Mouse (Mus musculus) cerebellum, adult 2 months (tissue): Measurements from ENCODE around the gene Rdh16f1. TPM values are rescaled to one million over a fixed set of nuclear protein-coding genes. Genes with fewer than 3 reads are reported as not detected.

Experiments
- DNase-seq, 2 experiments: peaks; one replicate each; pipeline ENCODE4 v3.0.0; 2021
- H3K27ac ChIP-seq: fragments of 200-500 bp; 2 replicates; pipeline ENCODE4 v1.5.1; 2012; ENCODE audit warnings: low read length, control low read depth, inconsistent platforms; ENCODE audit not compliant: insufficient read depth
- H3K27me3 ChIP-seq: fragments of 200-500 bp; 2 replicates; pipeline ENCODE4 v1.6.1; 2012; ENCODE audit warnings: inconsistent platforms, mild to moderate bottlenecking, low read length, moderate library complexity; ENCODE audit not compliant: control insufficient read depth, insufficient read depth
- H3K4me1 ChIP-seq: fragments of 200-500 bp; 2 replicates; pipeline ENCODE4 v1.6.1; 2011; ENCODE audit warnings: low read length; ENCODE audit not compliant: control insufficient read depth, insufficient read depth
- H3K4me3 ChIP-seq: fragments of 200-500 bp; replicated peaks from 2 replicates; pipeline ENCODE3; 2011; ENCODE audit warnings: mild to moderate bottlenecking, low read depth, low read length, control low read depth; ENCODE audit not compliant: insufficient read depth
- CTCF ChIP-seq: fragments of 200-500 bp; IDR thresholded peaks from 2 replicates; pipeline ENCODE4 v1.5.1; 2011; ENCODE audit warnings: low read depth, mild to moderate bottlenecking, control low read depth, low read length, moderate library complexity, borderline replicate concordance; ENCODE audit not compliant: insufficient read depth
- POLR2A ChIP-seq: fragments of 200-500 bp; IDR thresholded peaks from 2 replicates; pipeline ENCODE4 v1.6.1; 2011; ENCODE audit warnings: low read length, control low read depth, borderline replicate concordance; ENCODE audit not compliant: insufficient read depth
- WGBS: fragments of 180-500 bp; shearing (Covaris S2); methylation state at CpG from one replicate; pipeline ENCODE4 v1.1.7; 2018; 5-methylcytosine and 5-hydroxymethylcytosine counted together
- polyA plus RNA-seq: library from polyadenylated mRNA; depleted of rRNA; stranded (reverse); fragments of >200 nt; gene quantifications from 2 replicates; pipeline ENCODE4 v1.2.3, GENCODE M21; 2012

Rdh16f1 gene
- polyA plus RNA-seq, 1 experiment, result 0.05 TPM

GRCm38 (mm10) chr10:127730285-127730932 lies 29.2 kb upstream of the Rdh16f1 start:
- no peaks in the 10 kb centered on the region for H3K27me3 ChIP-seq
- WGBS, result 73% methylated on average over 11 of the region's 11 CpGs
- DNase-seq, result no peak
- no peaks in the 10 kb centered on the region; the same call in 1 of the 2 replicates for H3K4me1 ChIP-seq
- no peak for TF ChIP-seq POLR2A
- no peak for TF ChIP-seq CTCF
- no peak overlapping the region for H3K4me3 ChIP-seq
- no peak overlapping the region for H3K27ac ChIP-seq

GRCm38 (mm10) chr10:127730933-127731310 lies 28.7 kb upstream of the Rdh16f1 start:
- WGBS, result 63% methylated on average over 9 of the region's 9 CpGs
- Histone ChIP-seq H3K27me3 (no peaks in the 10 kb centered on the region), H3K27ac (no peak overlapping the region), H3K4me1 (no peaks in the 10 kb centered on the region; the same call in 1 of the 2 replicates), H3K4me3 (no peak overlapping the region)
- no peak for TF ChIP-seq CTCF
- no peak for TF ChIP-seq POLR2A
- DNase-seq, result no peak

GRCm38 (mm10) chr10:127731397-127731796 lies 28.2 kb upstream of the Rdh16f1 start:
- Histone ChIP-seq H3K27me3 (no peaks in the 10 kb centered on the region), H3K4me1 (no peaks in the 10 kb centered on the region; the same call in 1 of the 2 replicates), H3K4me3 (no peak overlapping the region), H3K27ac (no peak overlapping the region)
- 63% methylated on average over 5 of the region's 5 CpGs for whole genome bisulfite sequencing
- DNase-seq, result no peak
- TF ChIP-seq CTCF (no peak), POLR2A (no peak)

GRCm38 (mm10) chr10:127734434-127734833 lies 25.2 kb upstream of the Rdh16f1 start:
- 42% methylated on average over 5 of the region's 5 CpGs for WGBS
- TF ChIP-seq POLR2A (no peak), CTCF (peak; percentile 28; the same call in 1 of the 2 replicates)

GRCm38 (mm10) chr10:127736266-127736665 lies 23.3 kb upstream of the Rdh16f1 start:
- DNase-seq, result no peak
- 87% methylated on average over 2 of the region's 2 CpGs for WGBS
- Histone ChIP-seq H3K4me1 (no peaks in the 10 kb centered on the region), H3K27ac (no peak overlapping the region), H3K27me3 (no peaks in the 10 kb centered on the region), H3K4me3 (no peak overlapping the region)
- TF ChIP-seq CTCF, result no peak
- TF ChIP-seq POLR2A, result no peak

More at GRCm38 (mm10) chr10:127734434-127734833, 25.2 kb upstream of the Rdh16f1 start:
- no peak for DNase-seq
- Histone ChIP-seq H3K27ac (no peak overlapping the region), H3K27me3 (no peaks in the 10 kb centered on the region), H3K4me3 (no peak overlapping the region), H3K4me1 (no peaks in the 10 kb centered on the region)

- no peak for DNase-seq
- Histone ChIP-seq H3K27me3 (no peaks in the 10 kb centered on the region), H3K4me3 (no peak overlapping the region), H3K4me1 (no peaks in the 10 kb centered on the region), H3K27ac (no peak overlapping the region)
- TF ChIP-seq CTCF, result no peak
- WGBS, result 57% methylated on average over 4 of the region's 4 CpGs
Observed at GRCm38 (mm10) chr10:127736916-127737315, 22.7 kb upstream of the Rdh16f1 start.

GRCm38 (mm10) chr10:127737552-127737951 lies 22.0 kb upstream of the Rdh16f1 start:
- WGBS, result 25% methylated on average over 2 of the region's 2 CpGs
- no peak for DNase-seq
- no peaks in the 10 kb centered on the region for H3K4me1 ChIP-seq
- no peak overlapping the region for H3K27ac ChIP-seq
- H3K27me3 ChIP-seq, result no peaks in the 10 kb centered on the region
- TF ChIP-seq CTCF (no peak), POLR2A (no peak)
- no peak overlapping the region for H3K4me3 ChIP-seq

- TF ChIP-seq CTCF (peak; percentile 57), POLR2A (no peak)
- Histone ChIP-seq H3K4me1 (no peaks in the 10 kb centered on the region), H3K4me3 (no peak overlapping the region), H3K27me3 (no peaks in the 10 kb centered on the region), H3K27ac (no peak overlapping the region)
- WGBS, result 16% methylated on average over 13 of the region's 13 CpGs
- DNase-seq, result peak in 1 of 2 experiments; percentile 21
Observed at GRCm38 (mm10) chr10:127738151-127738882, 21.3 kb upstream of the Rdh16f1 start.
